Mouse (Mus musculus) left cerebral cortex, postnatal 25 days (tissue): Measurements from ENCODE around the gene Apbb1. TPM values are rescaled to one million over a fixed set of nuclear protein-coding genes. Genes with fewer than 3 reads are reported as not detected.
A peak's percentile ranks its signal among the peaks of the same experiment; 100 is the strongest.

Experiments used
- DNase-seq, 2 experiments: peaks; one replicate each; pipeline ENCODE4 v3.0.0; 2022; ENCODE audit warnings: low spot score in 2 of 2, mixed read lengths in 1 of 2
- intact Hi-C: fragments of 180-260 bp; cut with DNase I; formaldehyde crosslinking; loops from one replicate; pipeline ENCODE4 v1.15.1; 2025
- total RNA-seq, 2 experiments: library from RNA; stranded (reverse); gene quantifications; 2 replicates each; pipeline ENCODE4 v1.2.3; 2021

The Apbb1 gene
- total RNA-seq, 2 experiments from 2014 or later: 433 to 466 TPM

GRCm38 (mm10) chr7:105545986-105546385, 35.5 kb downstream of the Apbb1 start:
- intact Hi-C loops: no loop called here
- no peak for DNase-seq

- intact Hi-C loops: no loop called here
- DNase-seq: no peak
Measured at GRCm38 (mm10) chr7:105534162-105534561, 47.3 kb downstream of the Apbb1 start.

- intact Hi-C loops: no loop called here
- no peak for DNase-seq
Measured at GRCm38 (mm10) chr7:105528094-105528493, 53.4 kb downstream of the Apbb1 start.

- intact Hi-C loops: loop anchor here (2.0 kb wide), 1 partner anchor 357 kb away; no protein-coding TSS in a partner anchor
- peak; percentile 44 to 75 for DNase-seq
Measured at GRCm38 (mm10) chr7:105527306-105527937, 54.0 kb downstream of the Apbb1 start.

- intact Hi-C loops: no loop called here
- DNase-seq: no peak
Measured at GRCm38 (mm10) chr7:105524222-105524621, 57.2 kb downstream of the Apbb1 start.

- DNase-seq: no peak
- intact Hi-C loops: no loop called here
Measured at GRCm38 (mm10) chr7:105520201-105520600, 61.3 kb downstream of the Apbb1 start.

- DNase-seq: peak; percentile 32 to 80
- intact Hi-C loops: loop anchor here (1.0 kb wide), 2 partner anchors 9 to 32 kb away; no protein-coding TSS in a partner anchor
Measured at GRCm38 (mm10) chr7:105519771-105520170, 61.7 kb downstream of the Apbb1 start.

- DNase-seq: peak; percentile 85 to 99
- intact Hi-C loops: loop anchor here (1.0 kb wide), 2 partner anchors 9 to 32 kb away; no protein-coding TSS in a partner anchor
Measured at GRCm38 (mm10) chr7:105519336-105519735, 62.1 kb downstream of the Apbb1 start.

GRCm38 (mm10) chr7:105516669-105517360, 64.6 kb downstream of the Apbb1 start:
- intact Hi-C loops: no loop called here
- no peak for DNase-seq

GRCm38 (mm10) chr7:105515178-105515577, 66.3 kb downstream of the Apbb1 start:
- peak; percentile 54 to 65 for DNase-seq
- intact Hi-C loops: loop anchor here (1.0 to 2.0 kb wide), 3 partner anchors 37 to 104 kb away; no protein-coding TSS in a partner anchor

GRCm38 (mm10) chr7:105514561-105514960, 66.9 kb downstream of the Apbb1 start:
- DNase-seq: peak in 1 of 2 experiments; percentile 59
- intact Hi-C loops: loop anchor here (2.0 kb wide), 2 partner anchors 50 to 104 kb away; no protein-coding TSS in a partner anchor

- DNase-seq: no peak
- intact Hi-C loops: loop anchor here (2.0 kb wide), 2 partner anchors 49 to 103 kb away; no protein-coding TSS in a partner anchor
Measured at GRCm38 (mm10) chr7:105513845-105514291, 67.6 kb downstream of the Apbb1 start.

- intact Hi-C loops: loop anchor here (1.0 kb wide), 1 partner anchor 9 kb away; no protein-coding TSS in a partner anchor
- DNase-seq: peak; percentile 30 to 87
Measured at GRCm38 (mm10) chr7:105510143-105510542, 71.3 kb downstream of the Apbb1 start.

Other genes starting within 250 kb of the Apbb1 start
- 1 to 10 TPM in 1 of 2 experiments, under 1 TPM in 1; 0.62 to 1.3 TPM for gene Olfr690, start 247.5 kb downstream of the Apbb1 start, total RNA-seq
- gene Olfr691, start 239.4 kb downstream of the Apbb1 start, total RNA-seq: 1 to 10 TPM in 1 of 2 experiments, under 1 TPM in 1; 0.73 to 1.2 TPM
- not detected for gene Olfr692, start 213.4 kb downstream of the Apbb1 start, total RNA-seq
- not detected for gene Gm5901, start 206.6 kb downstream of the Apbb1 start, total RNA-seq
- 10 to 100 TPM; 73.2 to 77.9 TPM for gene Fam160a2, start 181.6 kb downstream of the Apbb1 start, total RNA-seq
- 1 to 10 TPM in 1 of 2 experiments, under 1 TPM in 1; 0.89 to 1.1 TPM for gene Cnga4, start 177.1 kb downstream of the Apbb1 start, total RNA-seq
- gene Cckbr, start 155.9 kb downstream of the Apbb1 start, total RNA-seq: 10 to 100 TPM; 56.0 to 66.5 TPM
- 10 to 100 TPM; 20.8 to 22.6 TPM for gene Cavin3, start 99.4 kb downstream of the Apbb1 start, total RNA-seq
- gene Smpd1, start 27.3 kb downstream of the Apbb1 start, total RNA-seq: 100 to 1,000 TPM; 103 to 111 TPM
- under 1 TPM; 0.39 to 0.55 TPM for gene Hpx, start 18.5 kb upstream of the Apbb1 start, total RNA-seq
- gene Trim3, start 51.9 kb upstream of the Apbb1 start, total RNA-seq: 100 to 1,000 TPM; 149 to 152 TPM
- 10 to 100 TPM; 62.8 to 69.2 TPM for gene Timm10b, start 58.4 kb upstream of the Apbb1 start, total RNA-seq
- gene Arfip2, start 58.8 kb upstream of the Apbb1 start, total RNA-seq: 100 to 1,000 TPM; 102 to 106 TPM
- gene Gm45799, start 58.9 kb upstream of the Apbb1 start, total RNA-seq: 10 to 100 TPM in 1 of 2 experiments, 1 to 10 TPM in 1; 9.9 to 18.2 TPM
- 1 to 10 TPM; 4.6 to 5.6 TPM for gene Dnhd1, start 69.2 kb upstream of the Apbb1 start, total RNA-seq
- 10 to 100 TPM; 75.7 to 77.6 TPM for gene Ilk, start 154.9 kb upstream of the Apbb1 start, total RNA-seq
- gene Rrp8, start 155.7 kb upstream of the Apbb1 start, total RNA-seq: 10 to 100 TPM; 11.0 to 12.6 TPM
- gene Taf10, start 162.7 kb upstream of the Apbb1 start, total RNA-seq: 100 to 1,000 TPM; 116 to 119 TPM
- 10 to 100 TPM; 54.2 to 60.3 TPM for gene Tpp1, start 170.6 kb upstream of the Apbb1 start, total RNA-seq
- gene Dchs1, start 206.0 kb upstream of the Apbb1 start, total RNA-seq: 10 to 100 TPM; 10.9 to 11.3 TPM
- 100 to 1,000 TPM in 1 of 2 experiments, 10 to 100 TPM in 1; 98.3 to 105 TPM for gene Mrpl17, start 229.4 kb upstream of the Apbb1 start, total RNA-seq